Mouse (Mus musculus) retina, adult 2 months (tissue): ENCODE measurements around the gene Pax5.

ENCODE experiments used
- DNase-seq: peaks from one replicate; pipeline ENCODE4 v3.0.0-alpha.2; 2012; ENCODE audit warnings: low read depth, low spot score

Pax5 gene

DNA sequence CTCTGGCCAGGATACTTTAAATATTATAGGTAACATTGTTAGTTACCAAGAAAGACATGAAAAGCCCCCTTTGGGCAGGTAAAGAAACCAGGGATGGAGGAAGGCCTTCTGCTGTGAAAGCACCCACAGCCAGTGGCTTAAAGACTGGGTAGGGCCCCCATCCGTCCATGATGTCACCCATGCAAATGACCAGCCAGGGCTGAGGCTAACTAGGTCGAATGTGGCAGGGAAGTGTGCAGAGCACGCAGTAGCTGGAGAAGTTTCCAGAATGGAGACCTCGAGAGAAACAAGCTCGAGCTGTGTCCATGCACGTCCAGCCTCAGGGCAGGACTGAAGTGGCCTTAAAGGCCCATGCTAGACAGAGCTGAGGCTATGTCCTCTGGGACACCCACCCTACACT lies 42.9 kb downstream of the Pax5 start:
- no peak for DNase-seq

DNA sequence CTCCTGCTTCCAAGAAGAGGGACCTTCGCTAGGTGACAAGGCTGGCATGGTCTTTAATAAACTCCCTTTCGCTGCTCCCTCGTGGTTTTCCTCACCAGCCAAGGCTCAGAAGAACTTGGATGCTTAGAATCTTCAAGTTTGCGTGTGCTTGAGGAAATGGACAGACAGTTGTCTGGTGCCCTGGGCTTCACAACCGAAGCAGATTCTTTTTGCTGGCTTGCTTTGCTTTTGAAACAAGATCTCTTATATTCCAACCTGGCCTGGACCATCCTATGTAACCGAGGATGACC lies 45.6 kb downstream of the Pax5 start:
- no peak for DNase-seq

DNA sequence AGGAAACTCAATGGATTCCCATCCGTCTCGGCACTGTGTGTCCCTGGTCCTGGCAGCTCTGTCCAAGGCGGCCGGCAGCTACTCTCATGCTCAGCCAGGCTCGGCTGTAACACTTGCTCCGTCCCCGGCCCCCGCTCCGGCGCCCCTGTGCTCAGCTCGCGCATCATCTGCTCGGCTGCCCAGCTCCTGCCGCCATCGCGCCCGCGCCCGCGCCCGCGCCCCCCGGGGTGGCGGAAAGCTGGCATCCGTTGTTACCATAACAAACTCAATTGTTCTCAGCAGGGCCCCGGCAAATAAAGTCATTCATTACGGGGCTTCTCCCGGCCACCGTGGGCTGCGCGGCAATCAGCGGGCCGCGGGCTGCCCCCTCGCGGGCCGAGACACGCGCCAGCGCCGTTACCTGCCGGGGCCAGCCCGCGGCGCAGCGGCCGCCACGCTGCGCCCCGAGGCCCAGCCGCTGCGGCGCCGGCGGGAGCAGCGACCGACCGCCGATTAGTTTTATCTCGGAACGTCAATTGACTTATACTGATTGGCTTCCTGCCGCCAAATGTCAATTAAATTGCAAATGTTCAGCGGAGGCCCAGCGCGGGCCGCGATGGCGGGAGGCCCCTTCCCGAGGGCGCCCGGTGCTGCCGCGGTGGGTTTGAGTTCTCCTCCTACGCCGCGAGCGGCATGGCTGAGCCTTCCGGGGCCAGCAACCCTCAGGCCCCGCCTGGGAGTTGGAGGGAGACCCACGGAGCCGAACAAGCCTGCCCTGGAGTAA lies 46.1 kb downstream of the Pax5 start:
- DNase-seq, result no peak

DNA sequence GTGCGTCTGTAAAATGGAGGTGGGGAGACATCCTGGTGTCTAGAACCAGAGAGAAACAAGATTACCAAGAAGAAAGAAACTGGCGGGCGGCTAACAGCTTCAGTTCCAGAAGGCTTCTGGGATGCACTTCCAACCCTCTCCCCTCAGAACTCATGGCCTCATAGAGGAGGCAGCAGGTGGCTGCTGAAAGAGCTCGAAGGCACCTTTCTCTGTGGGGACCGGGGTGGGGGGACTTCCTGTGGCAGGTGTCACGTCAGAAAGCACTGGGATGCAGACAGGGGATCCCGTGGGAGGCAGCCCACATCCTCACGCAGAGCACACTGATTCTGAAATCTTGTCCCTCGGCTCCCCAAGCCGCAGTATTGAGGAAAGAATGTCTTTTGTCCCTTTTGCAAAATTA lies 46.8 kb downstream of the Pax5 start:
- no peak for DNase-seq

DNA sequence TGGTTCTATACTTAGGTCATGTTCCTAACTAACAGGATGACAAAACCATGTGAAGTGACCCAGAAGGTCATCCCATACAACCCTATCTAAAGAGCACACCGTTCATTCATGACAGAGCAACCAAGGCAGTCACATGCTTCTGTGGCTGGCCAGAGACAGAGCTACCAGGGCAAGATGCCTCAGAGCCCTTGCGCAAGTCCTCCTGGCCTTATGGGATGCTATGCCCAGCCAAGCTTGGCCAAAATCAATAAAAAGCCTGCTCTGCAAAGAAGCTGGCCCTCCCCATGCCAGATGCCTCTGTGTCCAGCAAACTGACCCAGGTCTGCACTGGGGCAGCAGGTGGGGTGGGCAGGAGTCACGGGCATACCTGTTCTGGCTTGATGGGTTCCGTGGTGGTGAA lies 65.1 kb downstream of the Pax5 start:
- DNase-seq, result no peak

DNA sequence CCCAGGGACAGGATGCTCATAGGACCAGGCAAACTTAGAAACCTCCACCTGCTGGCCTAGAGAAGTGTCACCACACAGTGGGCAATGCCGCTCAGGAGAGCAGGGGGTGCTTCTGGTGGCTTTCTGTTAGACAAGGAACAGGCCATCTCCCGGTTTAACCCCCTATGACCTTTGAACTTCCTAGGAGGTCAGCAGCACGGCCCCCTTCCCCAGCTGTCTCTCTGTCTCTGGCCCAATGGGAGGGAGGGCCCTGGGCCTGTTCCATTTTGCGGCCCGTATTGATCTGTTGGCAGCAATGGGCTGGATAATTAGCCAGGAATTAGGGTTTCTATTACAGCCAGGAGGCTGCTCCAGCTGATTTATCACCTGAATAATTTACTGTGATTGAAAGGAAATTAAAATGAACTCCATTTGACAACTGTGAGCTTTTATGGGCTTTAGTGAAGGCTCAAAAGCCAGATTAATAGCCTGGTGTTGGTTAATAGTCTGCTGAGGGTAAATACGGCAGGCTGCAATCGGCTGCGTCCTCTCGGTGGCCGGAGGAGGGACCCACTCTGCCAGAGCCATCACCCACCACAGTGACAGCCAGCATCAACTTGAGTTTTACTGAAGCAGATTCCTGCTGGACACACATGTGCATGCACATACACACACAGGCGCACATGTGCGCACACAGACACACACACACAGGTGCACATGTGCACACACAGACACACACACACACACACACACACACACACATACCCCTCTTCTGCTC lies 68.3 kb downstream of the Pax5 start:
- DNase-seq, result no peak

DNA sequence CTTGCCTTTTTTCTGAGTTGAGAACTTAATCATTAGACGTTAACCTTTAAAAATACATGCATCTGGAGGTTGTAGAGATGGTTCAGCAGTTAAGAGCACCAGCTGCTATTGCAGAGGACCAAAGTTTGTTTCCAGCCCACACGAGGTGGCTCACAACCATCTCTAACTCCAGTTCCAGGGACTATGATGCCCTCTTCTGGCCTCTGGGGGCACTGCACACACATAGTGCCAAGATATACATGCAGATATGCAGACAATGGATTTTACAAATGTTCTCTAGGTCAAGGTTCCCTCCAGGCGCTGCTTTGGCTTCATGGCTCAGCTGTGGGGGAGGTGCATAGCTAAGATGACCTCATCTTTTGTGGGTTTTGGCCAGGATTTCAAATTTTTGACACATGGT lies 74.7 kb downstream of the Pax5 start:
- no peak for DNase-seq

DNA sequence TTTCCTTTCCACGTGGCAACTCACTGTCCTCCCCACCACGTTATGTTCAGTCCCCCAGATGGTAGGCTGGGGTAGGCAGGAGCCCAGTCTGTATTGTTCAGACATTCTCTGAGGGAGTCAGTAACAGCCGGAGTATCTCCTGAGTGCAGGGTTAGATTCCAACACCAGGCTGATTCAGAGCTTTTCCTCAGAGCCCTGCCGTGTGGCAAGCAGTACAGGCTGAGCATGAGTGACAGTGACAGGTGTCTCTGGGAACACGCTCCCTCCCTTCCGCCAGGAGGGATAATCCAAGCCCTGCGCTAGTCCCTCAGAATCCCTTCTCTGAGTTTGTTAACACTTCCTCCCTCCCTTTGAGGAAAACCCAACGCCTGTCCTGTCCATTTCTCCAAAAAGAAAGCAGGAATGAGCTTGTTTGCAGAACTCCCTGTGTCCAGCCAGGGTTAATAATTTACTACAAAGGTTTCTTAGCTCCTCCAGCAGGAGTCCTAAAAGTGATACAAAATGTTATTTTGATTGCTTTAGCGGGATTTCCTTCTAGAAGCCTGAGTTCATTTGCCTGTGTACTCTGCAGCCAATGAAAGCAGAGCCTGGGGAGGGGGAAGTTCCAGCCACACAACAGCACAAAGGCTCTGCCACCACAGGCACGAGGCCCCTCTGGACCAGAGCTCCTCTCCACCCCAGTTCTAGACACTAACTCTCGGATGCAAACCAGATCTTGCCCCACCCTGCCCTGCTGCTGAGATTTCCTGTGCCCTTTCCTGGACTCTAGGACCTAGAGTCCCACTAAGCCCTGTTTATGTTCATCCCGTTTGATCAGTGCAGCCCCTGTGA lies 76.4 kb downstream of the Pax5 start:
- DNase-seq, result peak; percentile 57

DNA sequence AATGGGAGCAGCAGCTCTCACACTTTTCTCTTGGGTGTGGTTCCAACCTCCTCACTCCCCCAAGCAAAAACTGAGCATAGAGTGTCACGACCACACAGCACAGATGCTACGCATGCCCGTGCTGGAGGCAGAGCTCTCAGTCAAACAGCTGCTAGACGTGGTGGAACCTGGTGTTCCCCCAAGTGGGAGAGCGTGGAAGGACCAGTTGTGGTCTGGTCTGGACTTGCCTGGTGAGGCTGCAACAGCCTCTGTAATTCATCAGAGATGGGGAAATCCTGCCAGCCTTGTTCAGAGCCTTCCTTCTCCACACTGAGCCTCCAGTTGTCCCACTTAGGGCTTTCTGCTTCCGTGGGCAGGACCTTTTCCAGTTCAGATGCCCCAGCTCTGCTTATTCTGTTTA lies 80.2 kb downstream of the Pax5 start:
- DNase-seq, result no peak

DNA sequence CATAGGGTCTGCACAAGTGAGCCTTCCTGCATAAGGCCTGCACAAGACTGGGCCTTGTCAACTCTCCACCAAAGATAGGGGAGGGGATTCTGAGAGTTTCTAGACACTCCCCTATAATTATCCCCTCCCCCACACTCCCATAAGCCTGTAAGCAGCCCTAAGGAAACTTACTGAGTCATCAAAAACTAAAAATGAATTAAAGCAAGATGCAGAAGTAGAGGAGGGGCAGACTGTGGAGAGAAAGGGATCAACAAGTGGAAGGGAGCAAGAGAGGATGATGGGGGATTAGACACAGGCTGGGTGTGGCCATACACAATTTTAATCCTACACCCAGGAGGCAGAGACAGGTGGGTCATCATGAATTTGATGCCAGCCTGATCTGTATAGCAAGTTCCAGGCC lies 82.4 kb downstream of the Pax5 start:
- no peak for DNase-seq

DNA sequence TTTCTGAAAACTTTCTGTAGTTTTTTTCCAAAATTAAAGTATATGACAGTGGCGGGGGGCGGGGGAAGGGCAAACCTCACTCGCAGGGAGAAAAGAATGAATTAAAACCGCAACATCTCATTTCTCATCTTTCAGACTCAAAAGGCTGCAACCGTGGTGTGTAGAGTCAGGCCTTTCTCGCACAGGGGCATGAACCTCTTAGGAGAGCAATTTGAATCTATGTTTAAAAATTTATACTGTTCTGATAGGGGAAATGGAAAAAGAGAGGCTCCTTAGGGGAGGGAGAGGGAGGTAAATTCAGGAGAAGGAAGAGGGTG lies 85.2 kb downstream of the Pax5 start:
- no peak for DNase-seq

DNA sequence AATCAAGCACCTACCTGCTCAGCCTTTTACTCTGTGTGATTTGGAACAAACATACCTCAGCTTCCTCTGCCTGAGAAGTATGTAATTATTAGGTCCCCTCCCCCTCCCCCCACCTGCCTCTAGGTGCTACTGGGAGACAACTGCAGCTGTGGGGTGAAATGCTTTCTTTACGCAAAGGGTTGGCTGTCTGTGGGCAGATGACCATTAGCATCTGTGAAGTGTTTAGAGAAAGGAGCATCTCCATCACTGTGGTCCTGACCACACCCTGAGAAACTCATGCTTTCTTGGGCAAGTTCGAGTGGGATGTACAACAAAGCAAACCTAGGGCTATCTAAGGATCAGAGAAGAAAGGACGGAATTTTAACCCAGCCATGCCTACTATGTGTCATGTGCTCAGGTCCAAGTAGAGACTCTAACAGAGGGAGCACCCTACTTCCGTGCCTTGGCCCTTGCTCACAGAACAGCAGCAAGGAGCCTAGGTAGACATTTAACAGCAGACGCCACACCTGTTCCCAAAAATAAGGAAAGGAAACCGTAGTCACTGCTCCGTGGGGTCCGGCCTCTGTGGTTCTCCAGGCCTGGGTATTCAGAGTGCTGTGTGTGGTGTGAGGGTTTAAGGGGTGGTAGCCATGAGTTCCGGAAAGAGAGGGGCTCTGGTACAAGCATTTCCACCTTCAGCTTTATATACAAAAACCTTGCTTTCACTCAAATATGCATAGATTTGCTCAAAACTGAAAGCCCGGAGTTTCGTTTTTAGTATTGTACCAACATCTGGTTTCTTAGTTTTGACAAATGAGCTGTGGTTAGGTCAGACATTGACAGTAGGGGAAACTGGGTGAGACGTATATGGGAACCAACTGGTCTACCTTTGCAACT lies 85.8 kb downstream of the Pax5 start:
- no peak for DNase-seq

DNA sequence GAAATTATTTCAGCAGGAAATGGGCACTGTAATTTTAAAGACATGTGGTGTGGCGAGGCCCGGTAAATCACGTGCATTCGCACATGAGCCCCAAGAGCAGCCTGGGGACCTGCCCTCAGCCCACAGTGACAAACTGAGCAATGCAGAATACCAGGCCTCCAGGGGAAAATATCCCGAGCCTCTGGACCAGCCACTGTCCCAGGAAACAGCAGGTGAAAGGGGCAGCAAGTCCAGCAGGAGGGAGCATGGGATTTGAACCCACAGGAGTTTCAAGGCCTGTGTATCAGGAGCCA lies 86.9 kb downstream of the Pax5 start:
- no peak for DNase-seq

DNA sequence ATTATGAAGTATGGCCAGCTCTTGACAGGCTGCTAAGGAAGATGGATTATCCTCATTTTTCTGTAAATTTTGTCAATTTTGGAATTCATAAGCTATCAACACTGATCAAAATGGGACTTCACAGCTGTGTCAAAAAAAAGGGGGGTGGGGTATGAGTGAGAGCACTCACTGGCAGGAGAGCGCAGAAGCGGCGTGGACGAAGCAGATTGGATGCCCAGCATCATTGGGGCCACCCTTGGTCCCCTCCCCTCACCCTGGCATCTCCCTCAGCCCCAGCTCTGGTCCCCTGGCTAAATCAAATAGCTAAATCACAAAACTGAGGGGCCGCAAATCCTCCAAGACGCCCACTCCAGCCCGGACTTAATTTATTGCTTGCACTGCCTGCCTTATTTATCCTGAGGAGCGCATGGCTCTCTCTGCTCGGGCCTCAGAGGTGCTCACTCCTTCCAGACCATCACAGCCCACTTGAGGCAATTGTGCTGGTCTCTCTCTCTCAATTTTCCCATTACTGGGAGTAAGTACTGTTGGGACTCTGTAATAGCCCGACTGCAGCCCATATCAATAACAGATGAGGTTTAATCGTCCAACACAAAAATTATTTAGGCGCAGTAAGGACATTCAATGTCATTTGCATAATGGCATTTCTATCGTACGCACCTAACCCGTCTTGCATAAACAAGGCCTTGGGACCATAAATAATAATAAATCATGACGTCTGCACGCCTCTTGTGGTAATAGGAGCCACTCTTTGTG lies 87.4 kb downstream of the Pax5 start:
- DNase-seq, result no peak

DNA sequence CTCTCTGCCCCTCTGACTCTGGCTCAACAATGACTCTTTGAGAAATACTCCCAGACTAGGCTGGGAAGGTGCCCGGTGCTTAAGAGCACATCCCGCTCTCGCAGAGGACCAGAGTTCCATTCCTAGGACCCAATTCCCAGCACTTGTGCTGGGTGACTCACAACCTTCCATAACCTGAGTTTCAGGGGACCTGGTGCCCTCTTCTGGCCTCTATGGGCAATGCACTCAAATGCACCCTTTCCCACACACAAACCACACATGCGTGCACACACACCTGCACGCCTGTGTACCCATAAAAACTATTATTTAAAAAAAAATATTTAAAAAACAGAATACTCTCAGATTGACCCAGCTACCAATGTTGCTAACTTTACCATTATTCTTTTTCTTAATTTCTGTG lies 90.0 kb downstream of the Pax5 start:
- no peak for DNase-seq

DNA sequence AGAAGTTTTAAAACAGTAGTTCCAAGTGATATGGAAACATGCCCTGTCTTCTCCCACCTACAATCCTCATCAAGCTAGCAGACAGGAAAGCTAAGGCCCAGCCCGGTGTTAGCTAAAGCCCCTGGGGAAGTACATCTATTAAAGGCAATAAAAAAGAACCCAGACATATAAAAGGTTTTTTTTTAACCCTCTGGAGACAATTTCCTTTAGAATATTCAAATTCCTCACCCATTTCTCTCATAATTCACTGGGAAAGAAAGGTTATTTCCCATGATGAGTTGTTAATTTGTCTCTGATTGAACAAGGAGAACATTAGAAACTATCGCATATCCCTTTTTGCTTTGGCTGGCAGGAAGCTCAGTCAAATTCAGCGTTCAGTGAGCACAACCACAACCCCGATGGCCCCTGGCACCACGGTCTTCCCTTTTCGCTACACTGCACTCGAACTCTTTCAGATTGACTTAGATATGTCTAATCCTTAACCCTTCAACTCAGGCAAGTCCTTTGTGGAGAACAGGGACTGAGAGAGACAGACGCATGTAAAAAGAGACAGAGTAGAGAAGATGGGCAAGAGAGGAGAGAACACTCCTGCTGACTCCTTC lies 96.1 kb downstream of the Pax5 start:
- no peak for DNase-seq

DNA sequence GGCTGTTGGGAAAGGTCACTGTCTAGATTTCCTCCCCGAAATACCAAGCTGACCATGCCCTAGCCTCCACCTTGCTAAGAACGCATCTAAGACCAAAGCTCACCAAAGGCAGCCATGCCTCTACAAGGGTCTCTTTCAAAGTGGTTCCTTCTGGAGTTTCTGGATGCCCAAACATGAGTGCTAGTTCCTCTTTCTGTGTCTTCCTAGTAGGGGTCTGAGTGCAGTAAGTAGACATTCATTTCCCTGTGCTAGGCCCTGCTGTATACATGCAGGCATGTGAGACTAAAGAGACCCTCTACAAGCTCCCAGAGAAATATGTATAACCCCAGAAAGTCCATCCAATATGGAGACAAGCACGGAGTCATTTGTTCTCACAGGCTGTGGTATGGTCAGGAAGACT lies 97.9 kb downstream of the Pax5 start:
- no peak for DNase-seq

DNA sequence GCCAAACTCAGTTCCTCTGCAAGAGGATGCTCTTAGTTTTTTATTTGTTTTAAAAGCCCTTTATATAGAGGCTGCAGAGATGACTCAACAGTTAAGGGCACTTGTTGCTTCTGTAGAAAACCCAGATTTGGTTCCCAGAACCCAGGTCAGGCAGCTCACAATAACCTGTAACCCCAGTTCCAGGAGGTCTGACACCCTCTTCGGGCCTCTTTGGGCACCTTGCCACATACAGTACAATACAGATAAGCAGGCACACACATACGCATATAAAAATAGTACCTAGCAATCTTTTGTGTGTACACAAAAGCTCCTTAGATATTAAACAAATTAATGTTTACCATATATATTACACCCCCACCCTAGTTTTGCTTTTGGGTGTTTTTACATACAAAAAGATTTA lies 104.8 kb downstream of the Pax5 start:
- no peak for DNase-seq

DNA sequence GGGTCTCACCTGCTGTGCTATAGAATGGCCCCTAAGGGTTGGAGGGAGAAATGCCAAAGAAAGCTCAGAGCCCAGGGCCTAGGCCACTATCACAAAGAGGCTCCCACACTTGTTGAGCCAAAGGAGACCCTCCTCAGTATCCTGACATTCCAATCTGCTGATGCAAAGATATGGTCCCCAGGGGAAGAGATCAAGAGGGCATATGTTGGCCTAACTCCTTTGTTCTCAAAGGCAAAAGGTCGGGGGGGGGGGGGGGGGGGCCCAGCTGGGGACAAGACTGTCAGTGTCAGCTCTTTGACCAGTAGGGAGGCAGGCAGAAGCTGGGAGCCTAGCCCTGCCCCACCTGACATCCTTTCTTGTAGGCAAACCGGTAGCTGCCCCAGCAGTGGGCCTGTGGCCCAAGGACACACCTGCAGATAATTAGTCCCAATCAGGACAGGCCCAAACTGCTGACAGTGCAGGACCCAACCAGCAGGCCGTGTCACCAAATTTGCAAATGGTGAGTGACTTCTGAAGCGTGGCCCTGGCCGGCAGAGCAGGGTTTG lies 108.0 kb downstream of the Pax5 start:
- DNase-seq, result no peak

DNA sequence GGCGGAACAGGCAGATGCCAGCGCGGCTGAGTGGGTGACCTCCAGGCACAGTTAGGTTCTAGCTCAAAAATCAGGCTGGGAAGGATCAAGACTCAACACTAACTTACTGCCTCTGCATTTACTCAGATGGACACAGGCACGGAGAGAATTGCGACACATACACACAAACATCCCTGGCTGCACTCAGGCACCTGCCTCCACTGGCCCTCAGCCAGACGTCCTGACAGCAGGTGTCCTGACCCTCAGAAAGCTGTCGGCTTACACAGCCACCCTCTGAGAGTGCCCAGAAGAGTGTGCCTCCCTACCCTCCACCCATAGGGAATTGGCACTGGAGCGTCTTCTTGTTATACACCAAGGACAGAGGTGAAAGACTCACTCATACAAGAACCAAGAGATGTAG lies 108.9 kb downstream of the Pax5 start:
- no peak for DNase-seq

DNA sequence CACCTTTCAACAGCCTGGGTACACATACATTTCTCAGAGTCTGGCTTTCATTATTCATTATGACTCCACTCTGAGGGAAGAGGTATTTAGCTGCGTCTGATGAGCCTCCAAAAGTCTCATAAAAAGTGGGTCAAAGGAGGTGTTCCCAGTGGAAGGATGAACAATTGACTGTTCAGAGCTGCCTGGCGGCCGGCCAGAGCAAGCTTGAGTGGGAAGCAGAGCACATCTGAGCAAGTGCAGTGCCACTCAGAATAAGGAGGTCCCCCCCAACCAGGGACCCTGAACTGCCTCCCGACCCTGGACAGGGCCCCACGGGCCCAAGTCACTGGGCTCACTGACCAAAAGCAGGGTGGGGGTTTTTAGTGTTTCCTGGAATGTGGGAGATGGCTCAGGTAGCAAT lies 109.4 kb downstream of the Pax5 start:
- no peak for DNase-seq
